Mouse (Mus musculus) adipocyte (in vitro differentiated cells): Measurements from ENCODE around the gene Spock1.

Experiments
- DNase-seq: peaks from one replicate; pipeline ENCODE4 v3.0.0-alpha.2; 2016; ENCODE audit warnings: low spot score

The Spock1 gene

GRCm38 (mm10) chr13:57727716-57728115 lies 180.4 kb downstream of the Spock1 start:
- no peak for DNase-seq

- DNase-seq = no peak
Observed at GRCm38 (mm10) chr13:57726654-57727053, 181.5 kb downstream of the Spock1 start.

- no peak for DNase-seq
Observed at GRCm38 (mm10) chr13:57722329-57722936, 185.7 kb downstream of the Spock1 start.

GRCm38 (mm10) chr13:57721524-57722279 lies 186.4 kb downstream of the Spock1 start:
- DNase-seq = no peak

GRCm38 (mm10) chr13:57718087-57718486 lies 190.0 kb downstream of the Spock1 start:
- no peak for DNase-seq

- no peak for DNase-seq
Observed at GRCm38 (mm10) chr13:57712910-57713309, 195.2 kb downstream of the Spock1 start.

GRCm38 (mm10) chr13:57708425-57708824 lies 199.7 kb downstream of the Spock1 start:
- DNase-seq = no peak

GRCm38 (mm10) chr13:57702966-57703365 lies 205.2 kb downstream of the Spock1 start:
- no peak for DNase-seq

GRCm38 (mm10) chr13:57696685-57697084 lies 211.4 kb downstream of the Spock1 start:
- no peak for DNase-seq

- no peak for DNase-seq
Observed at GRCm38 (mm10) chr13:57688926-57689325, 219.2 kb downstream of the Spock1 start.

- DNase-seq = no peak
Observed at GRCm38 (mm10) chr13:57686437-57686836, 221.7 kb downstream of the Spock1 start.

GRCm38 (mm10) chr13:57685201-57685600 lies 222.9 kb downstream of the Spock1 start:
- DNase-seq = no peak

- DNase-seq = no peak
Observed at GRCm38 (mm10) chr13:57679591-57679990, 228.5 kb downstream of the Spock1 start.

GRCm38 (mm10) chr13:57676820-57677219 lies 231.3 kb downstream of the Spock1 start:
- no peak for DNase-seq

GRCm38 (mm10) chr13:57673399-57673798 lies 234.7 kb downstream of the Spock1 start:
- DNase-seq = no peak

GRCm38 (mm10) chr13:57672762-57673161 lies 235.4 kb downstream of the Spock1 start:
- DNase-seq = no peak

- DNase-seq = no peak
Observed at GRCm38 (mm10) chr13:57671919-57672318, 236.2 kb downstream of the Spock1 start.

- no peak for DNase-seq
Observed at GRCm38 (mm10) chr13:57671322-57671721, 236.8 kb downstream of the Spock1 start.

GRCm38 (mm10) chr13:57667621-57668020 lies 240.5 kb downstream of the Spock1 start:
- no peak for DNase-seq

- no peak for DNase-seq
Observed at GRCm38 (mm10) chr13:57666173-57666842, 241.8 kb downstream of the Spock1 start.

- no peak for DNase-seq
Observed at GRCm38 (mm10) chr13:57662554-57662953, 245.6 kb downstream of the Spock1 start.

GRCm38 (mm10) chr13:57660523-57660922 lies 247.6 kb downstream of the Spock1 start:
- no peak for DNase-seq

- no peak for DNase-seq
Observed at GRCm38 (mm10) chr13:57659872-57660271, 248.3 kb downstream of the Spock1 start.
